Mouse (Mus musculus) cortical plate, adult 2 months (tissue): ENCODE data around the gene Syngr4.

Source experiments
- CTCF ChIP-seq: fragments of 200-500 bp; IDR thresholded peaks from 2 replicates; pipeline ENCODE4 v1.5.1; 2011; ENCODE audit warnings: mild to moderate bottlenecking, control low read depth, low read length; ENCODE audit not compliant: insufficient read depth; ENCODE audit errors: extremely low read depth
- POLR2A ChIP-seq: fragments of 200-500 bp; IDR thresholded peaks from 2 replicates; pipeline ENCODE4 v1.6.1; 2011; ENCODE audit warnings: mild to moderate bottlenecking, low read length, control low read depth; ENCODE audit not compliant: insufficient read depth; ENCODE audit errors: extremely low read depth

DNA sequence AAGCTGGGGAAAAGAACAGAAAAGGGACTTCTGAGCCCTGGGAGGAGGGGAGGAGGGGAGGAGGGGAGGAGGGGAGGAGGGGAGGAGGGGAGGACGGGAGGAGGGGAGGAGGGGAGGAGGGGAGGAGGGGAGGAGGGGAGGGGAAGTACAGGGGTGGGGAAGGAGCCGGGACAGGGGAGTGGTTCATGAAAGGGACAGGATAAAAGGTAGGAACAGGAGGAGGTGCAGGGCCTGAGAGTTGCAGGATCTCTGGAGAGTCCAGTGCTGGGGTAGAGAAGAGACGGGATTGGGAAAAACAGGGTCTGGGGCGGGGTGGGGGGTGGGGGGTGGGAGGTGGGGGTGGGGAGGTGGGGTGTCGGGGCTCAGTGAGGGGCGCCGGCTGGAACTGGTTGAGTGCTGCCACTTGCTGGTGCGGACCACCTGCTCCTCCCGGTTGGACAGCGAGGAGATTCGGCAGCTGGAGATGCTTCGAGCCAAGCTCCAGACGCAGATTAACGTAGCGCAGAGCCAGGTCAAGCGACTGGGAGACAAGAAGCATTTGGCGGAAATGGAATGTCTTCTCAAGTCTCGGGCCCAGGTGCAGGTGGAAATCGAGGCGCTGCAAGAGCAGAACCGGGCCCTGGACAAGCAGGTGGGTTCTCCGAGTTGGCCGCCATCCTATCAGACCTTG lies 32.2 kb upstream of the Syngr4 start:
- no peak for TF ChIP-seq POLR2A
- no peak for TF ChIP-seq CTCF
